8 mouse cellular contexts compared by ENCODE assay signal in the genomic region with DNA sequence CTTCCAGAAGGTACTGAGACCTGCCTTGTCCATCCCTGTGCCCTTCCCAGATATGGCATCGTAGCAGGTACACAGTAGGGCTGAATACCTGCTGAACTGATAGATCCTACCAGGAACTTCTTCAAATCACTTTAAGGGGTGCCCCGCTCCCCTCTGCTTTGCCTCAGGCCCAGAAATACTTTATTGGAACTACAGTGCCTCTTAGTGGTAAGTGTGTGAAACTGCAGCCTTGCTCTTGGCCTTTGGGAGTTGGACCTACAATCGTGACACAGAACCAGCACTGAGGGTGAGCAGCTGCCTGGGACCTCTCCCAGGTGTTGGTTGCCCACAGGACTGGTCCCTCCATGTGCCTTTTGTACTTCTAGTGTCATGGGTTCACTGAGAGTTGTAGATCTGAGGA. TPM values are rescaled to one million over a fixed set of nuclear protein-coding genes. Genes with fewer than 3 reads are reported as not detected.
DNase-seq lines count a peak whose midpoint lies in the region; ATAC-seq and TF ChIP-seq lines count a peak whose summit lies in the region.
"Had no signal": no experiment of that assay in that cellular context is flagged by ENCODE, and none has a peak within 500 bp of the region (broad histone marks: within the 10 kb centered on the region; RNA-seq: fewer than 3 reads in every experiment).

No protein-coding gene starts in this region.

- H3K9ac ChIP-seq in hindbrain, embryonic 14.5 days = no peak overlapping the region
- H3K9ac ChIP-seq in hindbrain, embryonic 13.5 days = no peak overlapping the region
- H3K9ac ChIP-seq: limb, embryonic 15.5 days had no signal

- no peak overlapping the region for H3K27ac ChIP-seq in hindbrain, embryonic 14.5 days
- no peak overlapping the region for H3K27ac ChIP-seq in hindbrain, embryonic 13.5 days
- H3K27ac ChIP-seq: limb, embryonic 15.5 days had no signal

- peak; percentile 60 for DNase-seq in hindbrain, embryonic 14.5 days (ENCODE audit: low spot score)
- DNase-seq in 416B (ENCODE audit: low read depth) = peak; percentile 37
- DNase-seq in heart, postnatal 4 days = peak; percentile 48
- peak; percentile 21 for DNase-seq in skeletal muscle tissue, adult 2 months (ENCODE audit: low read depth, low spot score)
- DNase-seq in spleen, postnatal 10 days (ENCODE audit: low spot score in 2 of 2) = no peak

- H3K79me3 ChIP-seq in C2C12 (ENCODE audit: low read depth) = no peaks in the 10 kb centered on the region

- 0 out of 2 replicates have a peak, but pooled peaks cover 2% of the 10 kb centered on the region for H3K4me1 ChIP-seq in hindbrain, embryonic 14.5 days (replicated peaks; ENCODE audit: control insufficient read depth, insufficient read depth, low read length)
- peaks cover 15% of the 10 kb centered on the region for H3K4me1 ChIP-seq in hindbrain, embryonic 13.5 days (replicated peaks)

- TF ChIP-seq CTCF in C2C12 (IDR thresholded peaks at IDR 0.05; ENCODE audit: control insufficient read depth, insufficient read depth, insufficient read length) = peak; percentile 42

- no peak overlapping the region for H3K4me2 ChIP-seq in hindbrain, embryonic 14.5 days (replicated peaks)
- no peak overlapping the region for H3K4me2 ChIP-seq in hindbrain, embryonic 13.5 days
- H3K4me2 ChIP-seq: limb, embryonic 15.5 days had no signal

- H3K79me2 ChIP-seq in C2C12 (ENCODE audit: control insufficient read depth, insufficient read depth) = no peaks in the 10 kb centered on the region

- H3K4me3 ChIP-seq in hindbrain, embryonic 14.5 days (replicated peaks; ENCODE audit: low read length) = no peak overlapping the region
- H3K4me3 ChIP-seq in hindbrain, embryonic 13.5 days = no peak overlapping the region
- no peak overlapping the region for H3K4me3 ChIP-seq in C2C12 (ENCODE audit: insufficient read depth, poor library complexity, severe bottlenecking)
- H3K4me3 ChIP-seq: limb, embryonic 15.5 days had no signal

- ATAC-seq in hindbrain, embryonic 14.5 days (ENCODE audit: low FRiP score) = no peak
- ATAC-seq in hindbrain, embryonic 13.5 days (ENCODE audit: low FRiP score) = no peak

- H3K36me3 ChIP-seq in hindbrain, embryonic 14.5 days (replicated peaks; ENCODE audit: control insufficient read depth, insufficient read depth) = no peaks in the 10 kb centered on the region
- H3K36me3 ChIP-seq in hindbrain, embryonic 13.5 days = no peaks in the 10 kb centered on the region
- no peaks in the 10 kb centered on the region for H3K36me3 ChIP-seq in C2C12 (ENCODE audit: control insufficient read depth, insufficient read depth)
- H3K36me3 ChIP-seq: limb, embryonic 15.5 days had no signal

- 25% methylated on average over 3 of the region's 3 CpGs for WGBS in hindbrain, embryonic 14.5 days
- WGBS in hindbrain, embryonic 13.5 days = 37% methylated on average over 3 of the region's 3 CpGs

- no peaks in the 10 kb centered on the region for H3K9me3 ChIP-seq in hindbrain, embryonic 14.5 days (ENCODE audit: control insufficient read depth, low read length)
- H3K9me3 ChIP-seq in hindbrain, embryonic 13.5 days = no peaks in the 10 kb centered on the region
- H3K9me3 ChIP-seq: limb, embryonic 15.5 days had no signal

- no peak overlapping the region for H3ac ChIP-seq in C2C12 (ENCODE audit: control insufficient read depth, insufficient read length, low read depth)

- no peaks in the 10 kb centered on the region for H3K27me3 ChIP-seq in hindbrain, embryonic 14.5 days (ENCODE audit: control insufficient read depth, insufficient read depth, low read length)
- H3K27me3 ChIP-seq in hindbrain, embryonic 13.5 days = peaks cover 34% of the 10 kb centered on the region
- H3K27me3 ChIP-seq in C2C12 (ENCODE audit: control insufficient read depth, insufficient read depth, insufficient read length) = peaks cover 45% of the 10 kb centered on the region

TF ChIP-seq in C2C12, 6 proteins besides CTCF, POLR2A, EP300 and RAD21:
- no peak for TF ChIP-seq USF1 (IDR thresholded peaks at IDR 0.05; ENCODE audit: low read depth)
- no peak for TF ChIP-seq CEBPB (IDR thresholded peaks at IDR 0.05; ENCODE audit: low read depth)
- TF ChIP-seq MYOD1 (IDR thresholded peaks at IDR 0.05; ENCODE audit: control insufficient read depth, insufficient read length, low read depth) = no peak
- TF ChIP-seq MYOG (IDR thresholded peaks at IDR 0.05; ENCODE audit: control insufficient read depth, extremely low read depth, insufficient read length) = no peak
- TF ChIP-seq MAX (IDR thresholded peaks at IDR 0.05) = no peak
- no peak for TF ChIP-seq FOSL1 (IDR thresholded peaks at IDR 0.05; ENCODE audit: insufficient read depth, low read length, poor library complexity, severe bottlenecking)

RNA-seq across cellular contexts. Expression of a gene that starts 16.8 kb away (rescaled TPM):
- 0.46 and 0.53 TPM in 2 replicates for polyA plus RNA-seq in hindbrain, embryonic 14.5 days (2014; fragmentation: Nextera tagmentation; extraction: Ambion mirVana)
- 0.57 and 0.78 TPM in 2 replicates for polyA plus RNA-seq in hindbrain, embryonic 13.5 days (2015; fragmentation: Nextera tagmentation; extraction: Ambion mirVana)
- not detected for polyA plus RNA-seq in C2C12 (2012; fragmentation: generic; extraction: Trizol)
- total RNA-seq in heart, postnatal 4 days (2021) = under 1 TPM; 0.09 to 0.21 TPM

Comparison
In these comparisons a context has a peak if more than half of its experiments do, and no peak if none do; other contexts are left out.
1. DNase-seq: peak in hindbrain, embryonic 14.5 days (single experiment), 416B (single experiment), heart, postnatal 4 days (single experiment) and skeletal muscle tissue, adult 2 months (single experiment); none in spleen, postnatal 10 days (0 of 2).